Mouse (Mus musculus) limb, embryonic 11.5 days (tissue): ENCODE data around the gene Arsg. TPM values are rescaled to one million over a fixed set of nuclear protein-coding genes. Genes with fewer than 3 reads are reported as not detected.
A peak's percentile ranks its signal among the peaks of the same experiment; 100 is the strongest.

Experiments used
- ATAC-seq: fragments of 200-750 bp; cut with Nextera tagmentation; 2 replicates; pipeline ENCODE4 v1.8.0; 2017; ENCODE audit warnings: low read depth; ENCODE audit not compliant: insufficient number of reproducible peaks, low FRiP score, low TSS enrichment
- DNase-seq: peaks from one replicate; pipeline ENCODE4 v3.0.0-alpha.2; 2015; ENCODE audit warnings: low spot score
- H3K27ac ChIP-seq: fragments of 300-500 bp; sonication (generic); replicated peaks from 2 replicates; pipeline ENCODE4 v1.5.1; 2014; ENCODE audit warnings: low read depth, mild to moderate bottlenecking, low read length
- H3K27me3 ChIP-seq: fragments of 300-500 bp; sonication (generic); 2 replicates; pipeline ENCODE4 v1.6.1; 2014; ENCODE audit warnings: mild to moderate bottlenecking, low read length, mixed read lengths; ENCODE audit not compliant: control insufficient read depth, insufficient read depth
- H3K36me3 ChIP-seq: fragments of 300-500 bp; sonication (generic); 2 replicates; pipeline ENCODE4 v1.6.1; 2014; ENCODE audit warnings: mild to moderate bottlenecking, low read length, moderate library complexity, mixed read lengths; ENCODE audit not compliant: control insufficient read depth, insufficient read depth
- H3K4me1 ChIP-seq: fragments of 300-500 bp; sonication (generic); 2 replicates; pipeline ENCODE4 v1.6.1; 2014; ENCODE audit warnings: low read length, mixed read lengths; ENCODE audit not compliant: control insufficient read depth, insufficient read depth
- H3K4me2 ChIP-seq: fragments of 300-500 bp; sonication (generic); 2 replicates; pipeline ENCODE4 v1.6.1; 2014; ENCODE audit warnings: low read depth, mild to moderate bottlenecking, moderate library complexity; ENCODE audit not compliant: severe bottlenecking
- H3K4me3 ChIP-seq: fragments of 300-500 bp; sonication (generic); 2 replicates; pipeline ENCODE4 v1.5.1; 2014; ENCODE audit warnings: low read depth, low read length
- H3K9ac ChIP-seq: fragments of 300-500 bp; sonication (generic); 2 replicates; pipeline ENCODE4 v1.6.1; 2014; ENCODE audit warnings: mild to moderate bottlenecking, low read length
- H3K9me3 ChIP-seq: fragments of 300-500 bp; sonication (generic); 2 replicates; pipeline ENCODE4 v1.6.1; 2016; ENCODE audit warnings: low read length; ENCODE audit not compliant: control insufficient read depth
- WGBS: fragments of 180-500 bp; shearing (Covaris S2); extraction: QIAGEN DNeasy Blood & Tissue Kit; methylation state at CpG from one replicate; pipeline ENCODE4 v1.1.7; 2014; 5-methylcytosine and 5-hydroxymethylcytosine counted together
- polyA plus RNA-seq: library from polyadenylated mRNA; unstranded; fragments of >200 nt; fragmentation: Nextera tagmentation; extraction: Ambion mirVana; gene quantifications from 2 replicates; pipeline ENCODE4 v1.2.1, GENCODE M21; 2014

Gene Arsg
- polyA plus RNA-seq, 1 experiment from 2014 or later, result 1.6 TPM

DNA sequence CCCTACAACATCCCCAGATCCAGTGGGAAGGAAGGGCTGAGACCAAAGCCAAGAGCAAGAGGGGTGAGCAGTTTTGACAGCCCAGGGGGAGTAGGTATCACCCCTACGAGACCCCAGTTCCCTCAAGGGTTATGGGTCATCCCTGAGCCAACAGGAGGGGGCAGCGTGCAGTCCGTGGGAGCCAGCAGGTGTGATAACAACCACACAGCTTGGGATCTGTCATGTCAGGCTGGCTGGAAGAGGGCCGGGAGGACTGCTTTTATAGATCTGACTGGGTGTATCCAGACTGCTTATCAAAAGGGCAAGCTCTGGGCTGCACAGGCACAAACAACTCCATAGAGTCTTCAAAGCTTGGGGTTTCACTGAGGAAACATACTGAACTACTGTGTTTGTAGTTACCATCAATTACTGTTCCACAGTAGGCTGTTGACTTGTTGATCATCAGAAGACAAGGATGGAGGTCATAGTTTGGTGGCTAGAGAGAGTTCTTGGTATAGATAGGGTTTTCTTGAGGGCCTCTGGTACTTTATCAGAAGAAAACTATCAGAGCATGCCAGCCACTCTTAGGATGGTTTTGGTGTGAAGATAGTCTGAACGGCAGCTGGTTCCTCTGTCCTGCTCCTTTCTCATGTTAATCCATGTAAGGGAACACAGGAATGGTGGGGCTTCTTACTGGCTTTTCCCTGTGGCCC lies 76.6 kb downstream of the Arsg start:
- WGBS, result 81% methylated on average over 5 of the region's 5 CpGs

GRCm38 (mm10) chr11:109553921-109554320 lies 80.7 kb downstream of the Arsg start:
- Histone ChIP-seq H3K9me3 (no peaks in the 10 kb centered on the region), H3K27ac (no peak overlapping the region), H3K4me1 (no peaks in the 10 kb centered on the region), H3K4me2 (no peak overlapping the region), H3K9ac (no peak overlapping the region), H3K4me3 (no peak overlapping the region), H3K36me3 (no peaks in the 10 kb centered on the region), H3K27me3 (no peaks in the 10 kb centered on the region)
- no peak for ATAC-seq
- 79% methylated on average over 4 of the region's 4 CpGs for WGBS
- DNase-seq, result no peak

More for the DNA sequence above, 76.6 kb downstream of the Arsg start:
- Histone ChIP-seq H3K4me3 (no peak overlapping the region), H3K4me2 (no peak overlapping the region), H3K36me3 (no peaks in the 10 kb centered on the region), H3K4me1 (no peaks in the 10 kb centered on the region), H3K27ac (no peak overlapping the region), H3K27me3 (no peaks in the 10 kb centered on the region), H3K9me3 (no peaks in the 10 kb centered on the region), H3K9ac (no peak overlapping the region)
- DNase-seq (no peak), ATAC-seq (no peak)

GRCm38 (mm10) chr11:109554443-109554842 lies 81.3 kb downstream of the Arsg start:
- no peak for DNase-seq
- no peak overlapping the region for H3K27ac ChIP-seq

GRCm38 (mm10) chr11:109556130-109556529 lies 83.0 kb downstream of the Arsg start:
- Histone ChIP-seq H3K36me3 (no peaks in the 10 kb centered on the region), H3K4me1 (no peaks in the 10 kb centered on the region), H3K4me3 (no peak overlapping the region), H3K27me3 (no peaks in the 10 kb centered on the region), H3K9me3 (no peaks in the 10 kb centered on the region), H3K27ac (no peak overlapping the region), H3K9ac (no peak overlapping the region), H3K4me2 (no peak overlapping the region)
- 96% methylated on average over 6 of the region's 6 CpGs for WGBS
- DNase-seq (no peak), ATAC-seq (no peak)

More at GRCm38 (mm10) chr11:109554443-109554842, 81.3 kb downstream of the Arsg start:
- Histone ChIP-seq H3K9ac (no peak overlapping the region), H3K27me3 (no peaks in the 10 kb centered on the region), H3K4me3 (no peak overlapping the region), H3K4me2 (no peak overlapping the region), H3K4me1 (no peaks in the 10 kb centered on the region), H3K9me3 (no peaks in the 10 kb centered on the region), H3K36me3 (no peaks in the 10 kb centered on the region)
- ATAC-seq, result no peak
- WGBS, result 57% methylated on average over 3 of the region's 3 CpGs

DNA sequence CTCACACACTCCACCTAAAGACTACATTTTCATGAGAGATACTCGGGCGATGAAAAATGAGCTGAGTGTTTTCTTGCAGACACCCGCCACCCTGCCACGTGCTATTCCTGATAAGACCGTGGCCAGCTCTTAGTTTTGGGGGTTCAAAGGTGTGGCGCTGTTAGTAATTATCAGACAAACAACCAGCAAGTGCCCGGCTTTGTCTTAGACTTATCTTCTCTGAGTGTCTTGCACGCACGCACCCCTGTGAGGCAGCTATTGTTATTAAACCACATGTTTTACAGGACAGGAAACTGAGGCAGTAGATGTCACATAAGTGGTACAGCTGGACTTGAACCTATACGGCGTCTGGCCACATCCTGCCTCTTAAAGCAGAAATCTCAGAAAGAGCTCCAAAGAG lies 84.2 kb downstream of the Arsg start:
- no peak for ATAC-seq
- H3K27me3 ChIP-seq, result no peaks in the 10 kb centered on the region
- H3K27ac ChIP-seq, result no peak overlapping the region
- no peaks in the 10 kb centered on the region for H3K9me3 ChIP-seq
- no peaks in the 10 kb centered on the region for H3K36me3 ChIP-seq
- H3K4me1 ChIP-seq, result no peaks in the 10 kb centered on the region
- 85% methylated on average over 11 of the region's 11 CpGs for WGBS
- H3K9ac ChIP-seq, result no peak overlapping the region
- no peak overlapping the region for H3K4me3 ChIP-seq
- no peak overlapping the region for H3K4me2 ChIP-seq
- DNase-seq, result no peak

- no peaks in the 10 kb centered on the region for H3K36me3 ChIP-seq
- WGBS, result 77% methylated on average over 12 of the region's 12 CpGs
- H3K27me3 ChIP-seq, result no peaks in the 10 kb centered on the region
- DNase-seq (no peak), ATAC-seq (no peak)
- H3K9ac ChIP-seq, result no peak overlapping the region
- H3K9me3 ChIP-seq, result no peaks in the 10 kb centered on the region
- H3K4me3 ChIP-seq, result no peak overlapping the region
- no peaks in the 10 kb centered on the region for H3K4me1 ChIP-seq
- H3K4me2 ChIP-seq, result no peak overlapping the region
- H3K27ac ChIP-seq, result no peak overlapping the region
Observed at GRCm38 (mm10) chr11:109559241-109559640, 86.1 kb downstream of the Arsg start.

GRCm38 (mm10) chr11:109560793-109561257 lies 87.7 kb downstream of the Arsg start:
- ATAC-seq (no peak), DNase-seq (peak; percentile 34)
- Histone ChIP-seq H3K27ac (no peak overlapping the region), H3K4me2 (no peak overlapping the region), H3K27me3 (no peaks in the 10 kb centered on the region), H3K9me3 (no peaks in the 10 kb centered on the region), H3K4me3 (no peak overlapping the region), H3K9ac (no peak overlapping the region), H3K4me1 (no peaks in the 10 kb centered on the region), H3K36me3 (no peaks in the 10 kb centered on the region)
- WGBS, result 31% methylated on average over 9 of the region's 9 CpGs

- Histone ChIP-seq H3K4me2 (no peak overlapping the region), H3K9ac (no peak overlapping the region), H3K36me3 (no peaks in the 10 kb centered on the region), H3K27me3 (no peaks in the 10 kb centered on the region), H3K27ac (no peak overlapping the region), H3K9me3 (no peaks in the 10 kb centered on the region), H3K4me1 (no peaks in the 10 kb centered on the region), H3K4me3 (no peak overlapping the region)
- DNase-seq, result no peak
- no peak for ATAC-seq
- 27% methylated on average over 2 of the region's 3 CpGs for WGBS
Observed at GRCm38 (mm10) chr11:109561445-109561844, 88.3 kb downstream of the Arsg start.

GRCm38 (mm10) chr11:109563708-109564107 lies 90.5 kb downstream of the Arsg start:
- Histone ChIP-seq H3K36me3 (no peaks in the 10 kb centered on the region), H3K4me2 (no peak overlapping the region), H3K4me1 (no peaks in the 10 kb centered on the region), H3K27ac (no peak overlapping the region), H3K9ac (no peak overlapping the region), H3K9me3 (no peaks in the 10 kb centered on the region), H3K27me3 (no peaks in the 10 kb centered on the region), H3K4me3 (no peak overlapping the region)
- WGBS, result 89% methylated on average over 4 of the region's 4 CpGs
- DNase-seq (no peak), ATAC-seq (no peak)
